Mouse (Mus musculus) layer of hippocampus, adult 9-10 months (tissue): ENCODE results near the gene Gm43517.

ENCODE experiments used
- DNase-seq: peaks from one replicate; pipeline ENCODE4 v3.0.0; 2022; ENCODE audit warnings: low spot score

Gm43517 gene

DNA sequence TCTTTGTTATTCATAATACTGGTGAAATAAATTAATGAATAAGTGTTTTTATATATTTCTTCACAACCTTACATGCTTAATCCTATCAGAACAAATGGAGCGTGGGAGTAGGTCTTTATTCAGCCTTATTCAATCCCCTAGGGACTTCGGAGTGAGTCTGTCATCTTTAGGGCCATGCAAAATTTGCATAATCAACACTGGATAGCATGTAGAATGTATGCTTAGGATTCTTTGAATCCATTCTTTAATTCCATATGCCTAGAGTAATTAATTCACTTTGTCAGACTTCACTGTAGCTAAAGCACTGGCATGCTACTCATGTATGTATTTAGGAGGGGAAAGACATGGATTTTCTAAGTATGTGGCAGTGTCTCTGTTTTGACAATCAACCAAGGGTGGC is 24.9 kb downstream of the Gm43517 start:
- DNase-seq, result no peak

DNA sequence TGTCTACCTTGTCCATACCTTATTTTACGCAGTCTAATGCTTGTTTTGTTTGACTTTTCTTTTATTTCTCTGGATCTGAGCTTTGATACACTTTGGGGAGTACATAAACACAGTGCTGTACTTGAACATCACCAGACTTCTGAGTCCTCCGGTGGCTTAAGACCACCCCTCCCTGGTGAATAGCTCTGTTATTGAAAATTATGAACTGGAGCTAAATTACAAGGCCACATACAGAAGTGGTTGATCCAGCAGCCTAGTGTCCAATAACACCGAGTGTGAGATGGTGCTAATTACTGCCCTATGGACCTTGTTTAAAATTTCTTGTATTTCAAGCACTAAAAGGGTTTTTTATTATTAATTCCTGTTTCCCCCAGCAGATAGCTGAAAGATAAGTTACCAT is 33.0 kb downstream of the Gm43517 start:
- no peak for DNase-seq
